ENCODE assay signal across 28 mouse cellular contexts in the genomic region with DNA sequence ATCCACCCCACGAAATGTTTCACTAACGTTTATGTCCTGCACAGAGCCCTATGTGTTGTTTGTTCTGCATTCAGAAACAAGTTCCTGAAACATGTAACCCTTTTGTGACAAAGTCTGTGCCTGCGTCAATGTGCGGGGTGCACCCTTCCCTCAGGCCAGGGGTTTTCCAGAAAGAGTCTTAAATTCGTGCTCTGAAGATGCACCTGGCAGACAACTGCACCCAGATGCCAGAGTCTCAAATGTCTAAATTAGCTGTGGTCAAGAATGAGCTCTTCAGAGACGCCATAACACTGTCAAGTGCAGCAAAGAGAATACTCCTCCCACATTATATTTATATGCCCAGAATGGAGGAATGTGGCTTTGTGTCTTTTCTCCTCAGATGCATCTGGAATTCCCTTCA.
"Had no signal": no experiment of that assay in that cellular context is flagged by ENCODE, and none has a peak within 500 bp of the region (broad histone marks: within the 10 kb centered on the region; RNA-seq: fewer than 3 reads in every experiment).

No protein-coding gene starts in this region.

- H3K9me3 ChIP-seq: embryonic facial prominence, embryonic 10.5 days; embryonic facial prominence, embryonic 12.5 days; embryonic facial prominence, embryonic 13.5 days; embryonic facial prominence, embryonic 15.5 days; forebrain, embryonic 10.5 days; forebrain, embryonic 12.5 days; forebrain, embryonic 13.5 days; forebrain, embryonic 15.5 days; heart, embryonic 10.5 days had no signal

- H3K27ac ChIP-seq: embryonic facial prominence, embryonic 10.5 days; embryonic facial prominence, embryonic 12.5 days; embryonic facial prominence, embryonic 13.5 days; embryonic facial prominence, embryonic 15.5 days; forebrain, embryonic 10.5 days; forebrain, embryonic 12.5 days; forebrain, embryonic 13.5 days; forebrain, embryonic 15.5 days; gastrocnemius, adult 2 months; heart, adult 2 months; heart, embryonic 10.5 days had no signal

- H3K36me3 ChIP-seq: embryonic facial prominence, embryonic 10.5 days; embryonic facial prominence, embryonic 12.5 days; embryonic facial prominence, embryonic 13.5 days; embryonic facial prominence, embryonic 15.5 days; forebrain, embryonic 10.5 days; forebrain, embryonic 12.5 days; forebrain, embryonic 15.5 days; heart, embryonic 10.5 days had no signal

- DNase-seq: cerebellum, adult 9-10 months; cerebellum, adult 9-11 months; cerebellum, postnatal 10 days; cerebellum, postnatal 14 days; cerebellum, postnatal 25 days; cerebellum, postnatal 36 days; embryo, embryonic 11 days; forebrain, postnatal 0 days; gastrocnemius, adult 2 months; gastrocnemius, postnatal 10 days; gastrocnemius, postnatal 14 days; gastrocnemius, postnatal 25 days; gastrocnemius, postnatal 36 days; heart, adult 11 months; heart, adult 18-20 months; heart, adult 2 months had no signal

- H3K9ac ChIP-seq: embryonic facial prominence, embryonic 12.5 days; embryonic facial prominence, embryonic 13.5 days; embryonic facial prominence, embryonic 15.5 days; forebrain, embryonic 12.5 days; forebrain, embryonic 13.5 days; forebrain, embryonic 15.5 days; forebrain, postnatal 0 days had no signal

- H3K4me3 ChIP-seq: embryonic facial prominence, embryonic 10.5 days; embryonic facial prominence, embryonic 12.5 days; embryonic facial prominence, embryonic 13.5 days; embryonic facial prominence, embryonic 15.5 days; erythroblast, embryonic 14.5 days; forebrain, embryonic 10.5 days; forebrain, embryonic 12.5 days; forebrain, embryonic 13.5 days; forebrain, embryonic 15.5 days; gastrocnemius, adult 2 months; heart, adult 2 months; heart, embryonic 10.5 days had no signal

- H3K4me1 ChIP-seq: embryonic facial prominence, embryonic 10.5 days; embryonic facial prominence, embryonic 12.5 days; embryonic facial prominence, embryonic 13.5 days; embryonic facial prominence, embryonic 15.5 days; forebrain, embryonic 10.5 days; forebrain, embryonic 12.5 days; forebrain, embryonic 13.5 days; forebrain, embryonic 15.5 days; heart, embryonic 10.5 days had no signal

- H3K27me3 ChIP-seq: embryonic facial prominence, embryonic 12.5 days; embryonic facial prominence, embryonic 13.5 days; embryonic facial prominence, embryonic 15.5 days; forebrain, embryonic 12.5 days; forebrain, embryonic 13.5 days; forebrain, embryonic 15.5 days had no signal

- H3K4me2 ChIP-seq: embryonic facial prominence, embryonic 12.5 days; embryonic facial prominence, embryonic 13.5 days; embryonic facial prominence, embryonic 15.5 days; forebrain, embryonic 12.5 days; forebrain, embryonic 13.5 days; forebrain, embryonic 15.5 days had no signal

- ATAC-seq: forebrain, embryonic 13.5 days; forebrain, embryonic 14.5 days; forebrain, embryonic 15.5 days; forebrain, embryonic 16.5 days; forebrain, postnatal 0 days had no signal
